Mouse (Mus musculus) MEL (cell line): ENCODE measurements around the gene Gjb6. TPM values are rescaled to one million over a fixed set of nuclear protein-coding genes. Genes with fewer than 3 reads are reported as not detected.

Experiments
- DNase-seq: peaks from one replicate; pipeline ENCODE4 v3.0.0; 2011; ENCODE audit warnings: low read depth, low spot score
- H3K27ac ChIP-seq: 2 replicates; pipeline ENCODE4 v1.5.1; 2012; ENCODE audit warnings: low read depth, mild to moderate bottlenecking, control low read depth, low read length, moderate library complexity; ENCODE audit not compliant: control insufficient read depth
- H3K27me3 ChIP-seq, 2 experiments: fragments of 150-350 bp in 1 of 2; sonication (generic) in 1 of 2; 2 replicates each; pipeline ENCODE4 v1.6.1; 2012; ENCODE audit warnings: low read length in 2 of 2, mild to moderate bottlenecking in 2 of 2, improper control_type of control experiment in 1 of 2, moderate library complexity in 1 of 2; ENCODE audit not compliant: insufficient read depth in 2 of 2, control insufficient read depth in 1 of 2
- H3K36me3 ChIP-seq, 2 experiments: 2 replicates each; pipeline ENCODE4 v1.6.1; 2012 to 2014; ENCODE audit warnings: low read length in 2 of 2, improper control_type of control experiment in 1 of 2, inconsistent platforms in 1 of 2, mild to moderate bottlenecking in 1 of 2; ENCODE audit not compliant: insufficient read depth in 2 of 2, control insufficient read depth in 1 of 2
- H3K4me1 ChIP-seq, 2 experiments: fragments of 150-350 bp in 1 of 2; sonication (generic) in 1 of 2; 2 replicates each; pipeline ENCODE4 v1.6.1; 2012; ENCODE audit warnings: low read length in 2 of 2, improper control_type of control experiment in 1 of 2, mild to moderate bottlenecking in 1 of 2; ENCODE audit not compliant: insufficient read depth in 2 of 2, control insufficient read depth in 1 of 2
- H3K4me3 ChIP-seq, 2 experiments: fragments of 150-350 bp in 1 of 2; sonication (generic) in 1 of 2; 2 replicates each; pipeline ENCODE4 v1.5.1; 2012; ENCODE audit warnings: low read depth in 2 of 2, low read length in 2 of 2, mild to moderate bottlenecking in 2 of 2, moderate library complexity in 2 of 2, control low read depth in 1 of 2, improper control_type of control experiment in 1 of 2; ENCODE audit not compliant: control insufficient read depth in 1 of 2, insufficient read depth in 1 of 2
- H3K79me2 ChIP-seq: 2 replicates; pipeline ENCODE4 v1.6.1; 2012; ENCODE audit warnings: mild to moderate bottlenecking, low read length, moderate library complexity; ENCODE audit not compliant: control insufficient read depth, poor library complexity, insufficient read depth
- H3K9ac ChIP-seq: 2 replicates; pipeline ENCODE4 v1.6.1; 2012; ENCODE audit warnings: low read depth, mild to moderate bottlenecking, control low read depth, low read length, moderate library complexity; ENCODE audit not compliant: control insufficient read depth, poor library complexity, severe bottlenecking
- H3K9me3 ChIP-seq: fragments of 150-350 bp; sonication (generic); replicated peaks from 2 replicates; pipeline ENCODE4 v1.6.1; 2012; ENCODE audit warnings: mild to moderate bottlenecking, low read length, improper control_type of control experiment, moderate library complexity; ENCODE audit not compliant: insufficient read depth
- ETS1 ChIP-seq: IDR thresholded peaks from 2 replicates; pipeline ENCODE4 v1.6.1; 2012; ENCODE audit warnings: low read depth, mild to moderate bottlenecking, inconsistent platforms, low read length, improper control_type of control experiment, moderate library complexity
- KAT2A ChIP-seq: conservative IDR thresholded peaks from 2 replicates; pipeline ENCODE4 v1.6.1; 2012; ENCODE audit warnings: low read depth, low read length, improper control_type of control experiment, inconsistent platforms
- MEF2A ChIP-seq: IDR thresholded peaks from 2 replicates; pipeline ENCODE4 v1.6.1; 2014; ENCODE audit warnings: low read depth, mild to moderate bottlenecking, inconsistent platforms, low read length, improper control_type of control experiment; ENCODE audit not compliant: poor library complexity, insufficient replicate concordance, severe bottlenecking; ENCODE audit errors: extremely low read depth
- MXI1 ChIP-seq: IDR thresholded peaks from 2 replicates; pipeline ENCODE4 v1.6.1; 2011; ENCODE audit warnings: mild to moderate bottlenecking, low read depth, low read length, improper control_type of control experiment
- MYB ChIP-seq: IDR thresholded peaks from 2 replicates; pipeline ENCODE4 v1.6.1; 2011; ENCODE audit warnings: mild to moderate bottlenecking, low read depth, low read length, improper control_type of control experiment
- NRF1 ChIP-seq: IDR thresholded peaks from 2 replicates; pipeline ENCODE4 v1.6.1; 2014; ENCODE audit warnings: low read depth, mild to moderate bottlenecking, inconsistent platforms, low read length, improper control_type of control experiment, moderate library complexity; ENCODE audit not compliant: poor library complexity, insufficient read depth, severe bottlenecking
- POLR2AphosphoS2 ChIP-seq: IDR thresholded peaks from 2 replicates; pipeline ENCODE4 v1.6.1; 2011; ENCODE audit warnings: low read length, improper control_type of control experiment
- POLR2AphosphoS5 ChIP-seq: IDR thresholded peaks from 2 replicates; pipeline ENCODE4 v1.6.1; 2012; ENCODE audit warnings: low read depth, borderline replicate concordance, mild to moderate bottlenecking, inconsistent platforms, low read length, moderate library complexity, mixed read lengths
- RAD21 ChIP-seq: IDR thresholded peaks from 2 replicates; pipeline ENCODE4 v1.6.1; 2011; ENCODE audit warnings: mild to moderate bottlenecking, low read depth, low read length, improper control_type of control experiment
- RCOR1 ChIP-seq: IDR thresholded peaks from 2 replicates; pipeline ENCODE4 v1.6.1; 2012; ENCODE audit warnings: low read depth, mild to moderate bottlenecking, inconsistent platforms, low read length, improper control_type of control experiment
- TAL1 ChIP-seq: IDR thresholded peaks from 2 replicates; pipeline ENCODE4 v1.6.1; 2012; ENCODE audit warnings: mild to moderate bottlenecking, inconsistent platforms, low read length, moderate library complexity, mixed read lengths
- USF1 ChIP-seq: IDR thresholded peaks from 2 replicates; pipeline ENCODE4 v1.6.1; 2014; ENCODE audit warnings: low read depth, mild to moderate bottlenecking, inconsistent platforms, low read length, improper control_type of control experiment, moderate library complexity
- ZMIZ1 ChIP-seq: IDR thresholded peaks from 2 replicates; pipeline ENCODE4 v1.6.1; 2012; ENCODE audit warnings: low read depth, mild to moderate bottlenecking, inconsistent platforms, low read length, improper control_type of control experiment, moderate library complexity
- polyA plus RNA-seq, 2 experiments: library from polyadenylated mRNA; stranded (reverse) in 1 of 2; unstranded in 1 of 2; fragments of >175 nt in 1 of 2; fragments of >200 nt in 1 of 2; gene quantifications; 2 replicates each; pipeline versions ENCODE4 v1.2.1 to v1.2.4; 2012; ENCODE audit warnings: low replicate concordance in 2 of 2, low read depth in 1 of 2; ENCODE audit not compliant: insufficient read length in 2 of 2, insufficient read depth in 1 of 2, missing spikeins in 1 of 2
- total RNA-seq: library from RNA; depleted of rRNA; stranded (reverse); fragments of 300-350 nt; gene quantifications from 2 replicates; pipeline ENCODE4 v1.2.3, GENCODE M21; 2012

The Gjb6 gene
- total and polyA plus RNA-seq, 3 experiments: not detected

- H3K4me1 ChIP-seq: peaks cover 0 to 4% of the 10 kb centered on the region in 2 experiments; a peak in 1 of 4 replicates
- TF ChIP-seq NRF1 (no peak), MYB (no peak), ETS1 (no peak), USF1 (no peak), RAD21 (no peak), KAT2A (no peak)
- no peak overlapping the region for H3K9ac ChIP-seq
- H3K9me3 ChIP-seq: no peaks in the 10 kb centered on the region
- peaks cover 0 to 3% of the 10 kb centered on the region in 2 experiments; a peak in 2 of 4 replicates for H3K27me3 ChIP-seq
- no peak overlapping the region for H3K27ac ChIP-seq
- no peaks in the 10 kb centered on the region for H3K36me3 ChIP-seq
- H3K4me3 ChIP-seq: no peak overlapping the region
- no peak for DNase-seq
- H3K79me2 ChIP-seq: no peaks in the 10 kb centered on the region
These were observed 28.3 kb downstream of the Gjb6 start for GRCm38 (mm10) chr14:57105111-57105510.

GRCm38 (mm10) chr14:57104106-57105023, 29.0 kb downstream of the Gjb6 start, which contains the start of gene Gjb2:
Gene Gjb2 (minus strand): TSS chr14:57104702.
- Histone ChIP-seq H3K9me3 (no peaks in the 10 kb centered on the region), H3K4me1 (peaks cover 0 to 4% of the 10 kb centered on the region in 2 experiments; a peak in 1 of 4 replicates), H3K36me3 (no peaks in the 10 kb centered on the region)
- TF ChIP-seq ZMIZ1 (no peak), USF1 (no peak), POLR2AphosphoS2 (no peak), MEF2A (no peak), POLR2AphosphoS5 (no peak), MXI1 (no peak), TAL1 (no peak), RCOR1 (no peak), KAT2A (no peak), RAD21 (no peak)
- TF ChIP-seq, all 39 proteins: peak for 0
- no peaks in the 10 kb centered on the region for H3K79me2 ChIP-seq
- H3K27ac ChIP-seq: no peak within 1 kb of the TSS
- H3K9ac ChIP-seq: no peak within 1 kb of the TSS
- peaks cover 0 to 3% of the 10 kb centered on the region in 2 experiments; a peak in 2 of 4 replicates for H3K27me3 ChIP-seq
- no peak within 1 kb of the TSS for H3K4me3 ChIP-seq
- no peak for DNase-seq
